Mouse (Mus musculus) spleen, adult 2 months (tissue): ENCODE measurements around the gene Dmd.

Experiments used
- CTCF ChIP-seq: fragments of 200-500 bp; IDR thresholded peaks from 2 replicates; pipeline ENCODE4 v1.5.1; 2011; ENCODE audit warnings: mild to moderate bottlenecking, inconsistent platforms; ENCODE audit not compliant: insufficient read depth, insufficient read length, insufficient replicate concordance; ENCODE audit errors: extremely low read depth
- POLR2A ChIP-seq: fragments of 200-500 bp; IDR thresholded peaks from 2 replicates; pipeline ENCODE4 v1.6.1; 2011; ENCODE audit warnings: low read depth, low read length, inconsistent platforms

GRCm38 (mm10) chrX:85089506-85089905, 2140.8 kb downstream of the Dmd start:
- TF ChIP-seq CTCF (no peak), POLR2A (no peak)
